Mouse (Mus musculus): ENCODE results near the gene Creld2.
A peak's percentile ranks its signal among the peaks of the same experiment; 100 is the strongest.
"Not testable (repeated sequence)": the region's sequence is repeated elsewhere in the genome, so short reads cannot be mapped to it uniquely, and the experiment has no call there.

Gene Creld2

GRCm38 (mm10) chr15:88819026-88819905 lies at the start of gene Creld2, which contains the start of gene Alg12:
Gene Creld2 (plus strand): TSS chr15:88819646.
Gene Alg12 (minus strand): TSS chr15:88819318.
- peak; percentile 100 for DNase-seq (ENCODE audit: low spot score in 2 of 2)

GRCm38 (mm10) chr15:88774630-88775029 lies 44.8 kb upstream of the Creld2 start:
- not testable (repeated sequence) for DNase-seq (ENCODE audit: low spot score in 2 of 2)

GRCm38 (mm10) chr15:88792140-88792850 lies 27.2 kb upstream of the Creld2 start:
- no peak for DNase-seq (ENCODE audit: low spot score in 2 of 2)

- DNase-seq (ENCODE audit: low spot score in 2 of 2), result not testable (repeated sequence)
Measured at GRCm38 (mm10) chr15:88794729-88795128, 24.7 kb upstream of the Creld2 start.

- no peak for DNase-seq (ENCODE audit: low spot score in 2 of 2)
Measured at GRCm38 (mm10) chr15:88799950-88800371, 19.5 kb upstream of the Creld2 start.

- no peak for DNase-seq (ENCODE audit: low spot score in 2 of 2)
Measured at GRCm38 (mm10) chr15:88800921-88801354, 18.5 kb upstream of the Creld2 start.

- DNase-seq (ENCODE audit: low spot score in 2 of 2), result no peak
Measured at GRCm38 (mm10) chr15:88801903-88802302, 17.5 kb upstream of the Creld2 start.

GRCm38 (mm10) chr15:88802348-88802747 lies 17.1 kb upstream of the Creld2 start:
- no peak for DNase-seq (ENCODE audit: low spot score in 2 of 2)

GRCm38 (mm10) chr15:88808121-88808520 lies 11.3 kb upstream of the Creld2 start:
- DNase-seq (ENCODE audit: low spot score in 2 of 2), result no peak

GRCm38 (mm10) chr15:88810369-88810768 lies 9.1 kb upstream of the Creld2 start:
- no peak for DNase-seq (ENCODE audit: low spot score in 2 of 2)

- no peak for DNase-seq (ENCODE audit: low spot score in 2 of 2)
Measured at GRCm38 (mm10) chr15:88813262-88813661, 6.2 kb upstream of the Creld2 start.

- not testable (repeated sequence) for DNase-seq (ENCODE audit: low spot score in 2 of 2)
Measured at GRCm38 (mm10) chr15:88813873-88814272, 5.6 kb upstream of the Creld2 start.

GRCm38 (mm10) chr15:88814411-88815047 lies 4.9 kb upstream of the Creld2 start:
- DNase-seq (ENCODE audit: low spot score in 2 of 2), result no peak

GRCm38 (mm10) chr15:88815196-88815700 lies 4.2 kb upstream of the Creld2 start:
- DNase-seq (ENCODE audit: low spot score in 2 of 2), result no peak

GRCm38 (mm10) chr15:88819906-88820303 lies 459 bp downstream of the Creld2 start:
- no peak for DNase-seq (ENCODE audit: low spot score in 2 of 2)

GRCm38 (mm10) chr15:88821403-88821802 lies 2.0 kb downstream of the Creld2 start:
- DNase-seq (ENCODE audit: low spot score in 2 of 2), result no peak

GRCm38 (mm10) chr15:88822513-88822912 lies 3.1 kb downstream of the Creld2 start:
- no peak for DNase-seq (ENCODE audit: low spot score in 2 of 2)

- no peak for DNase-seq (ENCODE audit: low spot score in 2 of 2)
Measured at GRCm38 (mm10) chr15:88823376-88823775, 3.9 kb downstream of the Creld2 start.

GRCm38 (mm10) chr15:88827466-88827865 lies 8.0 kb downstream of the Creld2 start:
- DNase-seq (ENCODE audit: low spot score in 2 of 2), result no peak

GRCm38 (mm10) chr15:88827991-88828799 lies 8.7 kb downstream of the Creld2 start:
- DNase-seq (ENCODE audit: low spot score in 2 of 2), result peak; percentile 37 to 60

Measured in natural killer cell, adult 2 months (primary cell).